Mouse (Mus musculus) intestine, postnatal 0 days (tissue): Measurements from ENCODE around the gene Mat2b. TPM values are rescaled to one million over a fixed set of nuclear protein-coding genes. Genes with fewer than 3 reads are reported as not detected.

Source experiments
- ATAC-seq: fragments of 200-750 bp; cut with Nextera tagmentation; 2 replicates; pipeline ENCODE4 v1.8.0; 2017; ENCODE audit warnings: mild to moderate bottlenecking, moderate TSS enrichment, moderate library complexity
- H3K27ac ChIP-seq: fragments of 300-500 bp; sonication (generic); 2 replicates; pipeline ENCODE4 v1.5.1; 2014; ENCODE audit warnings: mild to moderate bottlenecking, low read depth, low read length, moderate library complexity
- H3K27me3 ChIP-seq: fragments of 300-500 bp; sonication (generic); replicated peaks from 2 replicates; pipeline ENCODE4 v1.6.1; 2014; ENCODE audit warnings: low read length, mixed read lengths; ENCODE audit not compliant: control insufficient read depth, insufficient read depth
- H3K36me3 ChIP-seq: fragments of 300-500 bp; sonication (generic); 2 replicates; pipeline ENCODE4 v1.6.1; 2014; ENCODE audit warnings: mild to moderate bottlenecking, moderate library complexity; ENCODE audit not compliant: control insufficient read depth, insufficient read depth
- H3K4me1 ChIP-seq: fragments of 300-500 bp; sonication (generic); replicated peaks from 2 replicates; pipeline ENCODE4 v1.6.1; 2014; ENCODE audit warnings: antibody characterized with exemption, low read length, mixed read lengths; ENCODE audit not compliant: control insufficient read depth, insufficient read depth
- H3K4me2 ChIP-seq: fragments of 300-500 bp; sonication (generic); replicated peaks from 2 replicates; pipeline ENCODE4 v1.6.1; 2014; ENCODE audit warnings: low read depth, mild to moderate bottlenecking, moderate library complexity
- H3K4me3 ChIP-seq: fragments of 300-500 bp; sonication (generic); 2 replicates; pipeline ENCODE4 v1.5.1; 2014; ENCODE audit warnings: low read depth, low read length
- H3K9ac ChIP-seq: fragments of 300-500 bp; sonication (generic); 2 replicates; pipeline ENCODE4 v1.6.1; 2014; ENCODE audit warnings: mild to moderate bottlenecking, low read depth, low read length
- H3K9me3 ChIP-seq: fragments of 300-500 bp; sonication (generic); 2 replicates; pipeline ENCODE4 v1.6.1; 2016; ENCODE audit warnings: mixed run types; ENCODE audit not compliant: control insufficient read depth
- CTCF ChIP-seq: sonication (generic); IDR thresholded peaks from 2 replicates; pipeline ENCODE4 v1.5.1; 2016; ENCODE audit warnings: low read depth, mild to moderate bottlenecking, control low read depth, antibody characterized with exemption, moderate library complexity
- WGBS: fragments of 180-500 bp; shearing (Covaris S2); extraction: QIAGEN DNeasy Blood & Tissue Kit; methylation state at CpG from one replicate; pipeline ENCODE4 v1.1.7; 2014; 5-methylcytosine and 5-hydroxymethylcytosine counted together
- polyA plus RNA-seq: library from polyadenylated mRNA; unstranded; fragments of >200 nt; fragmentation: Nextera tagmentation; extraction: Ambion mirVana; gene quantifications from 2 replicates; pipeline ENCODE4 v1.2.1, GENCODE M21; 2015

Mat2b gene
- polyA plus RNA-seq: 71.8 and 75.7 TPM in 2 replicates

- H3K4me3 ChIP-seq: peak within 1 kb of the TSS; percentile 82
- ATAC-seq: no peak
- peak within 1 kb of the TSS; percentile 81 for H3K27ac ChIP-seq
- no peaks in the 10 kb centered on the region for H3K36me3 ChIP-seq
- H3K4me1 ChIP-seq: peaks cover 8% of the 10 kb centered on the region; the same call in 1 of the 2 replicates
- no peaks in the 10 kb centered on the region for H3K9me3 ChIP-seq
- WGBS: 82% methylated on average over 9 of the region's 9 CpGs
- peak within 1 kb of the TSS; percentile 60 for H3K9ac ChIP-seq
- TF ChIP-seq CTCF: no peak
- no peaks in the 10 kb centered on the region for H3K27me3 ChIP-seq
- H3K4me2 ChIP-seq: peak within 1 kb of the TSS; percentile 72
Observed at GRCm38 (mm10) chr11:40695103-40695502, at the start of gene Mat2b. Gene Mat2b (minus strand): TSS chr11:40695203.

GRCm38 (mm10) chr11:40744348-40744747 lies 49.3 kb upstream of the Mat2b start:
- Histone ChIP-seq H3K9me3 (no peaks in the 10 kb centered on the region), H3K27me3 (no peaks in the 10 kb centered on the region), H3K36me3 (peaks cover 11% of the 10 kb centered on the region), H3K4me1 (no peaks in the 10 kb centered on the region), H3K4me2 (no peak overlapping the region), H3K9ac (no peak overlapping the region), H3K4me3 (no peak overlapping the region), H3K27ac (no peak overlapping the region)
- ATAC-seq: no peak
- TF ChIP-seq CTCF: no peak
- 84% methylated on average over 3 of the region's 3 CpGs for WGBS

GRCm38 (mm10) chr11:40741605-40742262 lies 46.7 kb upstream of the Mat2b start:
- Histone ChIP-seq H3K4me3 (no peak overlapping the region), H3K4me2 (no peak overlapping the region), H3K9me3 (no peaks in the 10 kb centered on the region), H3K9ac (no peak overlapping the region), H3K4me1 (no peaks in the 10 kb centered on the region), H3K36me3 (peaks cover 24% of the 10 kb centered on the region), H3K27ac (no peak overlapping the region), H3K27me3 (no peaks in the 10 kb centered on the region)
- ATAC-seq: no peak
- TF ChIP-seq CTCF: no peak
- WGBS: 92% methylated on average over 12 of the region's 12 CpGs

- no peak for ATAC-seq
- peaks cover 25% of the 10 kb centered on the region for H3K36me3 ChIP-seq
- H3K9me3 ChIP-seq: no peaks in the 10 kb centered on the region
- H3K27me3 ChIP-seq: no peaks in the 10 kb centered on the region
- no peak overlapping the region for H3K4me2 ChIP-seq
- no peak overlapping the region for H3K9ac ChIP-seq
- H3K4me3 ChIP-seq: no peak overlapping the region
- 94% methylated on average over 3 of the region's 3 CpGs for WGBS
- no peaks in the 10 kb centered on the region for H3K4me1 ChIP-seq
- no peak overlapping the region for H3K27ac ChIP-seq
- TF ChIP-seq CTCF: no peak
Observed at GRCm38 (mm10) chr11:40737369-40737768, 42.4 kb upstream of the Mat2b start.

- H3K9me3 ChIP-seq: no peaks in the 10 kb centered on the region
- no peak for ATAC-seq
- H3K36me3 ChIP-seq: peaks cover 14% of the 10 kb centered on the region
- no peak for TF ChIP-seq CTCF
- peak overlapping the region; percentile 74; the same call in 1 of the 2 replicates for H3K27ac ChIP-seq
- peak overlapping the region; percentile 92 for H3K4me2 ChIP-seq
- H3K27me3 ChIP-seq: no peaks in the 10 kb centered on the region
- no peaks in the 10 kb centered on the region for H3K4me1 ChIP-seq
- peak overlapping the region; percentile 85 for H3K9ac ChIP-seq
- peak overlapping the region; percentile 77 for H3K4me3 ChIP-seq
- 3% methylated on average over 11 of the region's 11 CpGs for WGBS
Observed at GRCm38 (mm10) chr11:40734251-40734752, 39.3 kb upstream of the Mat2b start.

- H3K4me3 ChIP-seq: peak within 1 kb of the TSS; percentile 77
- under 1% methylated on average over 52 of the region's 52 CpGs for WGBS
- no peaks in the 10 kb centered on the region for H3K27me3 ChIP-seq
- peak within 1 kb of the TSS; percentile 74 for H3K27ac ChIP-seq
- peak within 1 kb of the TSS; percentile 85 for H3K9ac ChIP-seq
- peak within 1 kb of the TSS; percentile 92 for H3K4me2 ChIP-seq
- TF ChIP-seq CTCF: no peak
- no peaks in the 10 kb centered on the region for H3K9me3 ChIP-seq
- peak; percentile 100 for ATAC-seq
- H3K36me3 ChIP-seq: peaks cover 14% of the 10 kb centered on the region
- no peaks in the 10 kb centered on the region for H3K4me1 ChIP-seq
Observed at GRCm38 (mm10) chr11:40733339-40734174, 38.6 kb upstream of the Mat2b start, which contains the start of the genes Hmmr and Nudcd2. Gene Hmmr (minus strand): TSS chr11:40733422. Gene Nudcd2 (plus strand): TSS chr11:40733667.
